Comparison of ENCODE assay signal across 8 mouse cellular contexts in genomic region chr13:67500084-67500719, GRCm38 (mm10). TPM values are rescaled to one million over a fixed set of nuclear protein-coding genes. Genes with fewer than 3 reads are reported as not detected.
DNase-seq lines count a peak whose midpoint lies in the region; ATAC-seq and TF ChIP-seq lines count a peak whose summit lies in the region.

Zfp58 (minus strand) TSS chr13:67500555.

- H3K27me3 ChIP-seq in Patski: no peaks in the 10 kb centered on the region
- 0 out of 2 replicates have a peak, but pooled peaks cover 2% of the 10 kb centered on the region for H3K27me3 ChIP-seq in hindbrain, embryonic 13.5 days

- peaks cover 9% of the 10 kb centered on the region for H3K36me3 ChIP-seq in hindbrain, embryonic 13.5 days

- in situ Hi-C loops in Patski (cut with MboI; ENCODE audit: low pct_unique_long_range_greater_than_20kb): loop anchor here (25.0 kb wide), 1 partner anchor 588 kb away; the partner anchor contains the start of gene Gm10767

- peak; percentile 58 for DNase-seq in Patski (ENCODE audit: low read depth, low spot score)
- DNase-seq in cerebellum, postnatal 14 days: peak; percentile 80 to 88
- DNase-seq in frontal cortex, postnatal 14 days (ENCODE audit: low spot score in 2 of 2): peak; percentile 70 to 77
- DNase-seq in layer of hippocampus, postnatal 25 days (ENCODE audit: extremely low spot score in 1 of 2, low spot score in 1 of 2): peak; percentile 61 to 70
- peak; percentile 92 for DNase-seq in lung, postnatal 25 days (ENCODE audit: low spot score)
- peak; percentile 90 for DNase-seq in retina, embryonic 14.5 days (ENCODE audit: low spot score)
- DNase-seq in thymus, postnatal 4 days: peak; percentile 81

- peak; percentile 99 for ATAC-seq in Patski
- peak; percentile 98 for ATAC-seq in hindbrain, embryonic 13.5 days (ENCODE audit: low FRiP score)

- no peak within 1 kb of the TSS for H3K27ac ChIP-seq in hindbrain, embryonic 13.5 days

- peak within 1 kb of the TSS; percentile 77 for H3K9ac ChIP-seq in hindbrain, embryonic 13.5 days

- H3K9me3 ChIP-seq in hindbrain, embryonic 13.5 days: peaks cover under 1% of the 10 kb centered on the region; the same call in 1 of the 2 replicates

- POLR2A ChIA-PET in Patski (lab: Charles Lee): interaction anchor here (1.0 kb wide), 1 partner anchor 18 kb away, joined by 3 read pairs; no protein-coding TSS in a partner anchor

- CTCF ChIA-PET in Patski (lab: Charles Lee): no interaction called here

- H3K4me1 ChIP-seq in hindbrain, embryonic 13.5 days (replicated peaks): peaks cover 10% of the 10 kb centered on the region

- peak within 1 kb of the TSS; percentile 83 for H3K4me2 ChIP-seq in hindbrain, embryonic 13.5 days

- peak within 1 kb of the TSS; percentile 81 for H3K4me3 ChIP-seq in hindbrain, embryonic 13.5 days

- TF ChIP-seq CTCF in Patski (IDR thresholded peaks at IDR 0.05): no peak

- WGBS in hindbrain, embryonic 13.5 days: 1% methylated on average over 22 of the region's 22 CpGs

RNA-seq across cellular contexts. Expression of gene Zfp58, which starts in this region (rescaled TPM):
- polyA plus RNA-seq in Patski (2021): 9.2 TPM
- 14.6 and 14.8 TPM in 2 replicates for polyA plus RNA-seq in hindbrain, embryonic 13.5 days (2015; fragmentation: Nextera tagmentation; extraction: Ambion mirVana)
- 1 to 10 TPM; 8.0 to 8.1 TPM for total RNA-seq in layer of hippocampus, postnatal 25 days (2021)
